Mouse (Mus musculus): ENCODE data around the gene Arhgef38. TPM values are rescaled to one million over a fixed set of nuclear protein-coding genes. Genes with fewer than 3 reads are reported as not detected.

Arhgef38 gene
- polyA plus RNA-seq, 1 experiment, result not detected

DNA sequence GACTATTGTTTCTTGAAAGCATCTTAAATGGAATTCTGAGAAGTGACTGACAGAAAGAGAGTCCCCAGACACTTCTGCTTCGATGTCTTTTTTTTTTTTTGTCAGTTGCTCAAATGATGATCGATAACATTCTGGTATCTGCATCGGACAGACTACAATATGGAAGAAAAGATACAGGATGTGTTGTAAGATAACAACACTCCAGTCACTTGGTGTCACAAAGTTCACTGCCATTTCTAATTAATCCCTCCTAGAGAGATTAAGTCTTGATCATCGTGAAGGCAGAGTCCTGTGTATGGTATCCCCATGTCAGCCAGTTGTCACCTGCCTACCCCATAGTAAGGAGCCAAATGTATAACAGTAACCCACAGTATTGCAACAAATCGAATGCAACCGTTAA, 83.1 kb downstream of the Arhgef38 start:
- H3K27ac ChIP-seq (ENCODE audit: insufficient read depth, low read length), result no peak overlapping the region
- TF ChIP-seq POLR2A (IDR thresholded peaks at IDR 0.05; ENCODE audit: insufficient read depth, low read length), result no peak
- no peak for TF ChIP-seq EP300 (IDR thresholded peaks at IDR 0.05; ENCODE audit: insufficient read depth, low read depth, low read length)
- TF ChIP-seq CTCF (IDR thresholded peaks at IDR 0.05; ENCODE audit: low read depth, low read length), result no peak
- no peak overlapping the region for H3K9ac ChIP-seq (ENCODE audit: low read depth, poor library complexity, severe bottlenecking)
- H3K4me3 ChIP-seq (ENCODE audit: low read depth, low read length), result no peak overlapping the region
- no peaks in the 10 kb centered on the region for H3K27me3 ChIP-seq (ENCODE audit: control insufficient read depth, insufficient read depth, low read length, poor library complexity, severe bottlenecking)
- no peaks in the 10 kb centered on the region for H3K9me3 ChIP-seq (replicated peaks; ENCODE audit: control insufficient read depth, insufficient read depth, low read length, poor library complexity, severe bottlenecking)
- no peaks in the 10 kb centered on the region for H3K36me3 ChIP-seq (ENCODE audit: control insufficient read depth, insufficient read depth, low read length, poor library complexity, severe bottlenecking)
- H3K4me1 ChIP-seq (ENCODE audit: control insufficient read depth, insufficient read depth, low read length), result no peaks in the 10 kb centered on the region

DNA sequence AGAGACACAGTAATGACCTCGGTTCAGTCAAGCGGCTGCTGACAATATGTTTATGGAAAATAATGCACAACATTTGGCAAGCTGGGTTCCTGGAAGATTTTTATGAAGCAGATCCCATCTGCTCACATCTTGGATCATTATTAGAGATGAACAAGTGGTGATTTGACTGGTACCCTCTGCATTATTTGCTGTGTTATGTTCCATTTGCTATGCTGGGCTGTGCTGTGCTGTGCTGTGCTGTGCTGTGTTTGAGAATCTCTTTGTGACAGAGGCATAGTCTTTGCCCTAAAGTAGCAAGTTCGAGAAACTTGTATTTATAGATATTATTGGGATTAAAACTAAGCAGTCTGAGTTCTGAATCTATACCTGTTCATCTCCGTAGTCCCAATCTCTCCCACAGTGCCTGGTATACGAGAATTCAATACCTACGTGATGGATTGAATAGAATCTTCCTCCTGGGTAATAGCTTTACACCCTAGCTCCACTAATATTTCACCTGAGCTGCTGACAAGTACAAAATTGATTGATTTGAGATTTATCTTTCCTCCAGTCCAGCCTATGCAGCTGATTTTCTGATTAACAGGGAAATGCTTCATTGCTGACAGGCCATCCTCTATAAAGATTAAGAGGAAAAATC, 90.1 kb downstream of the Arhgef38 start:
- H3K36me3 ChIP-seq (ENCODE audit: control insufficient read depth, insufficient read depth, low read length, poor library complexity, severe bottlenecking), result no peaks in the 10 kb centered on the region
- H3K9ac ChIP-seq (ENCODE audit: low read depth, poor library complexity, severe bottlenecking), result no peak overlapping the region
- H3K27me3 ChIP-seq (ENCODE audit: control insufficient read depth, insufficient read depth, low read length, poor library complexity, severe bottlenecking), result no peaks in the 10 kb centered on the region
- no peak overlapping the region for H3K27ac ChIP-seq (ENCODE audit: insufficient read depth, low read length)
- H3K4me3 ChIP-seq (ENCODE audit: low read depth, low read length), result no peak overlapping the region
- H3K4me1 ChIP-seq (ENCODE audit: control insufficient read depth, insufficient read depth, low read length), result no peaks in the 10 kb centered on the region
- no peak for TF ChIP-seq CTCF (IDR thresholded peaks at IDR 0.05; ENCODE audit: low read depth, low read length)
- H3K9me3 ChIP-seq (replicated peaks; ENCODE audit: control insufficient read depth, insufficient read depth, low read length, poor library complexity, severe bottlenecking), result no peaks in the 10 kb centered on the region

- no peaks in the 10 kb centered on the region for H3K9me3 ChIP-seq (replicated peaks; ENCODE audit: control insufficient read depth, insufficient read depth, low read length, poor library complexity, severe bottlenecking)
- H3K9ac ChIP-seq (ENCODE audit: low read depth, poor library complexity, severe bottlenecking), result no peak overlapping the region
- no peak overlapping the region for H3K4me3 ChIP-seq (ENCODE audit: low read depth, low read length)
- TF ChIP-seq EP300 (IDR thresholded peaks at IDR 0.05; ENCODE audit: insufficient read depth, low read depth, low read length), result no peak
- no peak for TF ChIP-seq POLR2A (IDR thresholded peaks at IDR 0.05; ENCODE audit: insufficient read depth, low read length)
- no peak for TF ChIP-seq CTCF (IDR thresholded peaks at IDR 0.05; ENCODE audit: low read depth, low read length)
- H3K4me1 ChIP-seq (ENCODE audit: control insufficient read depth, insufficient read depth, low read length), result no peaks in the 10 kb centered on the region
- H3K27me3 ChIP-seq (ENCODE audit: control insufficient read depth, insufficient read depth, low read length, poor library complexity, severe bottlenecking), result no peaks in the 10 kb centered on the region
- H3K36me3 ChIP-seq (ENCODE audit: control insufficient read depth, insufficient read depth, low read length, poor library complexity, severe bottlenecking), result no peaks in the 10 kb centered on the region
- no peak overlapping the region for H3K27ac ChIP-seq (ENCODE audit: insufficient read depth, low read length)
These were observed 92.9 kb downstream of the Arhgef38 start for GRCm38 (mm10) chr3:133141877-133142276.

- H3K27me3 ChIP-seq (ENCODE audit: control insufficient read depth, insufficient read depth, low read length, poor library complexity, severe bottlenecking), result no peaks in the 10 kb centered on the region
- 0 out of 2 replicates have a peak, but pooled peaks cover 3% of the 10 kb centered on the region for H3K9me3 ChIP-seq (replicated peaks; ENCODE audit: control insufficient read depth, insufficient read depth, low read length, poor library complexity, severe bottlenecking)
- H3K27ac ChIP-seq (ENCODE audit: insufficient read depth, low read length), result no peak overlapping the region
- H3K36me3 ChIP-seq (ENCODE audit: control insufficient read depth, insufficient read depth, low read length, poor library complexity, severe bottlenecking), result no peaks in the 10 kb centered on the region
- H3K9ac ChIP-seq (ENCODE audit: low read depth, poor library complexity, severe bottlenecking), result no peak overlapping the region
- H3K4me3 ChIP-seq (ENCODE audit: low read depth, low read length), result no peak overlapping the region
- TF ChIP-seq EP300 (IDR thresholded peaks at IDR 0.05; ENCODE audit: insufficient read depth, low read depth, low read length) (no peak), CTCF (IDR thresholded peaks at IDR 0.05; ENCODE audit: low read depth, low read length) (no peak), POLR2A (IDR thresholded peaks at IDR 0.05; ENCODE audit: insufficient read depth, low read length) (no peak)
- no peaks in the 10 kb centered on the region for H3K4me1 ChIP-seq (ENCODE audit: control insufficient read depth, insufficient read depth, low read length)
These were observed 102.1 kb downstream of the Arhgef38 start for GRCm38 (mm10) chr3:133132611-133133010.

DNA sequence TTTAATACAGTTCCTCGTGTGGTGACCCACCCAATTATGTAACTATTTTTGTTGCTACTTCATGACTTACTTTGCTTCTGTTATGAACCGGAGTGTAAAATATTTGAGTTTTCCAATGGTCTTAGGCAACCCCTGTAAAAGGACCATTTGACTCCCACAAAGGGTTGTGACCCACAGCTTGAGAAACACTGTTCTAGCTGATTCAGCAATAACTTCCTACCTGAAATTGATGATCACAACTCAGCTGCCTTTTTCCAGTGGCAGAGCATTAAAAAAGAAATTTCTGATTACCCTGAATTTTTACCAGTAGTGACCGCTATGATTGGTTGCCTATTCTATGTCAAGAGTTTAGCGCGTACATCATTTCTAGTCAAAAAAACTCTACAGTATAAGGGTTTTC, 103.4 kb downstream of the Arhgef38 start:
- TF ChIP-seq EP300 (IDR thresholded peaks at IDR 0.05; ENCODE audit: insufficient read depth, low read depth, low read length) (no peak), POLR2A (IDR thresholded peaks at IDR 0.05; ENCODE audit: insufficient read depth, low read length) (no peak), CTCF (IDR thresholded peaks at IDR 0.05; ENCODE audit: low read depth, low read length) (no peak)
- H3K4me3 ChIP-seq (ENCODE audit: low read depth, low read length), result no peak overlapping the region
- H3K27ac ChIP-seq (ENCODE audit: insufficient read depth, low read length), result no peak overlapping the region
- no peaks in the 10 kb centered on the region for H3K27me3 ChIP-seq (ENCODE audit: control insufficient read depth, insufficient read depth, low read length, poor library complexity, severe bottlenecking)
- H3K4me1 ChIP-seq (ENCODE audit: control insufficient read depth, insufficient read depth, low read length), result no peaks in the 10 kb centered on the region
- no peak overlapping the region for H3K9ac ChIP-seq (ENCODE audit: low read depth, poor library complexity, severe bottlenecking)
- 0 out of 2 replicates have a peak, but pooled peaks cover 3% of the 10 kb centered on the region for H3K9me3 ChIP-seq (replicated peaks; ENCODE audit: control insufficient read depth, insufficient read depth, low read length, poor library complexity, severe bottlenecking)
- no peaks in the 10 kb centered on the region for H3K36me3 ChIP-seq (ENCODE audit: control insufficient read depth, insufficient read depth, low read length, poor library complexity, severe bottlenecking)

DNA sequence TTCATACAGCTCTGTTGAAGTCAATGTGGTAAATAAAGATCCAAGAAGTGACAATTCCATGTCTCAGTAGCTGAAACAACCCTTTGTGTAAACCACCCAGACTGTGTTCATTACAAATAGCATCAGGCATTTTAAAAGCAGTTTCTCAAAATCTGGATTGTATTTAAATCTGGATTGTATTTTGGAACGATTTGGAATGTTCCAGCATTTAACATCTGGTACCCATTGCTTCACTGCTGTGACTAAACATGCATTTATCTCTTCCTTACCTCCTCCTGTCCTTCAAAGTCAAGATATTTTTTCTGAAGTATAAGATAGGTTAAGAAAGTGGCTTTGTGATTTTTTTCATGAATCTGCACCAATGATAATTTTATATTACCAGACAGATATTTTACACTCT, 121.5 kb downstream of the Arhgef38 start:
- Histone ChIP-seq H3K27ac (ENCODE audit: insufficient read depth, low read length) (no peak overlapping the region), H3K9me3 (replicated peaks; ENCODE audit: control insufficient read depth, insufficient read depth, low read length, poor library complexity, severe bottlenecking) (no peaks in the 10 kb centered on the region), H3K4me1 (ENCODE audit: control insufficient read depth, insufficient read depth, low read length) (no peaks in the 10 kb centered on the region), H3K36me3 (ENCODE audit: control insufficient read depth, insufficient read depth, low read length, poor library complexity, severe bottlenecking) (peaks cover 3% of the 10 kb centered on the region; the same call in 1 of the 2 replicates), H3K27me3 (ENCODE audit: control insufficient read depth, insufficient read depth, low read length, poor library complexity, severe bottlenecking) (no peaks in the 10 kb centered on the region), H3K4me3 (ENCODE audit: low read depth, low read length) (no peak overlapping the region), H3K9ac (ENCODE audit: low read depth, poor library complexity, severe bottlenecking) (no peak overlapping the region)
- TF ChIP-seq EP300 (IDR thresholded peaks at IDR 0.05; ENCODE audit: insufficient read depth, low read depth, low read length) (no peak), POLR2A (IDR thresholded peaks at IDR 0.05; ENCODE audit: insufficient read depth, low read length) (no peak), CTCF (IDR thresholded peaks at IDR 0.05; ENCODE audit: low read depth, low read length) (no peak)

Data from ES-Bruce4 (cell line).